Mouse (Mus musculus) spleen, postnatal 10 days (tissue): ENCODE data around the gene Olfr525.

ENCODE experiments used
- DNase-seq, 2 experiments: peaks; one replicate each; pipeline ENCODE4 v3.0.0; 2021 to 2022; ENCODE audit warnings: low spot score in 2 of 2

Olfr525 gene

GRCm38 (mm10) chr7:140320558-140320957, at the start of gene Olfr525:
Olfr525 (plus strand) TSS chr7:140320858.
- no peak for DNase-seq

- no peak for DNase-seq
Observed at GRCm38 (mm10) chr7:140295746-140296145, 24.9 kb upstream of the Olfr525 start.

GRCm38 (mm10) chr7:140296876-140297275, 23.8 kb upstream of the Olfr525 start:
- no peak for DNase-seq

- DNase-seq: no peak
Observed at GRCm38 (mm10) chr7:140299416-140299815, 21.2 kb upstream of the Olfr525 start.

- no peak for DNase-seq
Observed at GRCm38 (mm10) chr7:140319861-140320385, 735 bp upstream of the Olfr525 start.

GRCm38 (mm10) chr7:140321135-140321534, 477 bp downstream of the Olfr525 start:
- DNase-seq: no peak

GRCm38 (mm10) chr7:140329766-140330304, 9.2 kb downstream of the Olfr525 start:
- no peak for DNase-seq

GRCm38 (mm10) chr7:140333717-140334116, 13.1 kb downstream of the Olfr525 start, which contains the start of gene Olfr527:
Olfr527 (plus strand) TSS chr7:140334017.
- DNase-seq: no peak

- no peak for DNase-seq
Observed at GRCm38 (mm10) chr7:140361571-140361970, 40.9 kb downstream of the Olfr525 start, which contains the start of gene Olfr60. Olfr60 (minus strand) TSS chr7:140361671.

GRCm38 (mm10) chr7:140374300-140374699, 53.6 kb downstream of the Olfr525 start:
- no peak for DNase-seq

- no peak for DNase-seq
Observed at GRCm38 (mm10) chr7:140376231-140376630, 55.6 kb downstream of the Olfr525 start, which contains the start of gene Olfr530. Olfr530 (minus strand) TSS chr7:140376331.

- DNase-seq: no peak
Observed at GRCm38 (mm10) chr7:140376911-140377310, 56.3 kb downstream of the Olfr525 start.
